Mouse (Mus musculus) thymus, postnatal 36 days (tissue): ENCODE measurements around the gene Olfr368.
A peak's percentile ranks its signal among the peaks of the same experiment; 100 is the strongest.

ENCODE experiments used
- DNase-seq, 2 experiments: peaks; one replicate each; pipeline ENCODE4 v3.0.0; 2022; ENCODE audit warnings: mixed read lengths in 2 of 2

Olfr368 gene

GRCm38 (mm10) chr2:37326215-37326614, at the start of gene Olfr368:
Gene Olfr368 (plus strand): TSS chr2:37326515.
- no peak for DNase-seq

GRCm38 (mm10) chr2:37333321-37333720, 7.0 kb downstream of the Olfr368 start:
- no peak for DNase-seq

GRCm38 (mm10) chr2:37338497-37339187, 12.3 kb downstream of the Olfr368 start:
- no peak for DNase-seq

GRCm38 (mm10) chr2:37351671-37352070, 25.4 kb downstream of the Olfr368 start:
- no peak for DNase-seq

- no peak for DNase-seq
Observed at GRCm38 (mm10) chr2:37355571-37355970, 29.3 kb downstream of the Olfr368 start.

GRCm38 (mm10) chr2:37358633-37359540, 32.6 kb downstream of the Olfr368 start, which contains the start of gene Pdcl:
Gene Pdcl (minus strand): TSS chr2:37359332.
- DNase-seq: peak; percentile 96 to 98

GRCm38 (mm10) chr2:37359908-37360307, 33.6 kb downstream of the Olfr368 start:
- peak in 1 of 2 experiments; percentile 20 for DNase-seq

GRCm38 (mm10) chr2:37370651-37371050, 44.3 kb downstream of the Olfr368 start:
- DNase-seq: no peak

- no peak for DNase-seq
Observed at GRCm38 (mm10) chr2:37376018-37376417, 49.7 kb downstream of the Olfr368 start.

GRCm38 (mm10) chr2:37380189-37380588, 53.9 kb downstream of the Olfr368 start:
- peak; percentile 44 to 55 for DNase-seq
